Mouse (Mus musculus): ENCODE results near the gene Cyth2. TPM values are rescaled to one million over a fixed set of nuclear protein-coding genes. Genes with fewer than 3 reads are reported as not detected.

The Cyth2 gene
- polyA plus RNA-seq, 1 experiment from 2014 or later = 24.2 TPM

GRCm38 (mm10) chr7:45798511-45798836 is 15.9 kb downstream of the Cyth2 start:
- Histone ChIP-seq H3K27ac (ENCODE audit: low read depth) (no peak overlapping the region), H3K4me1 (ENCODE audit: insufficient read depth) (peaks cover 26% of the 10 kb centered on the region), H3K27me3 (ENCODE audit: insufficient read depth, low read length) (peaks cover 53% of the 10 kb centered on the region), H3K9me3 (ENCODE audit: low read length) (no peaks in the 10 kb centered on the region), H3K9ac (replicated peaks) (peak overlapping the region; percentile 42; the same call in 1 of the 2 replicates), H3K4me2 (ENCODE audit: low read depth, low read length) (peak overlapping the region; percentile 75), H3K36me3 (replicated peaks; ENCODE audit: insufficient read depth, low read length) (no peaks in the 10 kb centered on the region), H3K4me3 (ENCODE audit: low read depth, low read length) (peak overlapping the region; percentile 49)
- DNase-seq (peak; percentile 43), ATAC-seq (no peak)
- no peak for TF ChIP-seq EP300 (IDR thresholded peaks at IDR 0.05; ENCODE audit: low read depth)
- TF ChIP-seq CTCF (IDR thresholded peaks at IDR 0.05; ENCODE audit: low read depth) = no peak
- 2% methylated on average over 19 of the region's 19 CpGs for WGBS (ENCODE audit: insufficient replicate concordance)

GRCm38 (mm10) chr7:45797661-45798510 is 16.5 kb downstream of the Cyth2 start:
- peak overlapping the region; percentile 42; the same call in 1 of the 2 replicates for H3K9ac ChIP-seq (replicated peaks)

GRCm38 (mm10) chr7:45796950-45797349 is 17.4 kb downstream of the Cyth2 start:
- Histone ChIP-seq H3K4me2 (ENCODE audit: low read depth, low read length) (peak overlapping the region; percentile 75; the same call in 1 of the 2 replicates), H3K27me3 (ENCODE audit: insufficient read depth, low read length) (peaks cover 53% of the 10 kb centered on the region), H3K9me3 (ENCODE audit: low read length) (no peaks in the 10 kb centered on the region), H3K27ac (ENCODE audit: low read depth) (no peak overlapping the region), H3K9ac (replicated peaks) (no peak overlapping the region), H3K4me3 (ENCODE audit: low read depth, low read length) (no peak overlapping the region), H3K4me1 (ENCODE audit: insufficient read depth) (peaks cover 26% of the 10 kb centered on the region), H3K36me3 (replicated peaks; ENCODE audit: insufficient read depth, low read length) (no peaks in the 10 kb centered on the region)
- WGBS (ENCODE audit: insufficient replicate concordance) = 47% methylated on average over 6 of the region's 6 CpGs
- TF ChIP-seq EP300 (IDR thresholded peaks at IDR 0.05; ENCODE audit: low read depth) = no peak; the same call in 1 of the 2 replicates
- no peak for TF ChIP-seq CTCF (IDR thresholded peaks at IDR 0.05; ENCODE audit: low read depth)
- ATAC-seq (peak; percentile 35), DNase-seq (no peak)

More at GRCm38 (mm10) chr7:45797661-45798510, 16.5 kb downstream of the Cyth2 start:
- whole genome bisulfite sequencing (ENCODE audit: insufficient replicate concordance) = 3% methylated on average over 58 of the region's 60 CpGs
- H3K9me3 ChIP-seq (ENCODE audit: low read length) = no peaks in the 10 kb centered on the region
- no peaks in the 10 kb centered on the region for H3K36me3 ChIP-seq (replicated peaks; ENCODE audit: insufficient read depth, low read length)
- H3K27me3 ChIP-seq (ENCODE audit: insufficient read depth, low read length) = peaks cover 53% of the 10 kb centered on the region
- peak overlapping the region; percentile 49 for H3K4me3 ChIP-seq (ENCODE audit: low read depth, low read length)
- no peak for DNase-seq
- no peak for ATAC-seq
- peaks cover 26% of the 10 kb centered on the region for H3K4me1 ChIP-seq (ENCODE audit: insufficient read depth)
- TF ChIP-seq EP300 (IDR thresholded peaks at IDR 0.05; ENCODE audit: low read depth) (no peak), CTCF (IDR thresholded peaks at IDR 0.05; ENCODE audit: low read depth) (no peak)
- H3K4me2 ChIP-seq (ENCODE audit: low read depth, low read length) = peak overlapping the region; percentile 75
- H3K27ac ChIP-seq (ENCODE audit: low read depth) = no peak overlapping the region

- Histone ChIP-seq H3K4me3 (ENCODE audit: low read depth, low read length) (no peak overlapping the region), H3K9ac (replicated peaks) (no peak overlapping the region), H3K27ac (ENCODE audit: low read depth) (no peak overlapping the region), H3K9me3 (ENCODE audit: low read length) (no peaks in the 10 kb centered on the region), H3K27me3 (ENCODE audit: insufficient read depth, low read length) (peaks cover 41% of the 10 kb centered on the region), H3K4me1 (ENCODE audit: insufficient read depth) (peaks cover 19% of the 10 kb centered on the region; the same call in 1 of the 2 replicates), H3K36me3 (replicated peaks; ENCODE audit: insufficient read depth, low read length) (no peaks in the 10 kb centered on the region), H3K4me2 (ENCODE audit: low read depth, low read length) (no peak overlapping the region)
- ATAC-seq (no peak), DNase-seq (no peak)
- 87% methylated on average over 27 of the region's 29 CpGs for WGBS (ENCODE audit: insufficient replicate concordance)
- TF ChIP-seq EP300 (IDR thresholded peaks at IDR 0.05; ENCODE audit: low read depth) (no peak), CTCF (IDR thresholded peaks at IDR 0.05; ENCODE audit: low read depth) (no peak)
Observed at GRCm38 (mm10) chr7:45794971-45795370, 19.4 kb downstream of the Cyth2 start.

- Histone ChIP-seq H3K36me3 (replicated peaks; ENCODE audit: insufficient read depth, low read length) (no peaks in the 10 kb centered on the region), H3K9ac (replicated peaks) (no peak overlapping the region), H3K4me2 (ENCODE audit: low read depth, low read length) (no peak overlapping the region), H3K4me1 (ENCODE audit: insufficient read depth) (peaks cover 19% of the 10 kb centered on the region; the same call in 1 of the 2 replicates), H3K27ac (ENCODE audit: low read depth) (no peak overlapping the region), H3K4me3 (ENCODE audit: low read depth, low read length) (no peak overlapping the region), H3K9me3 (ENCODE audit: low read length) (no peaks in the 10 kb centered on the region), H3K27me3 (ENCODE audit: insufficient read depth, low read length) (peaks cover 34% of the 10 kb centered on the region)
- no peak for ATAC-seq
- DNase-seq = no peak
- TF ChIP-seq CTCF (IDR thresholded peaks at IDR 0.05; ENCODE audit: low read depth) (no peak), EP300 (IDR thresholded peaks at IDR 0.05; ENCODE audit: low read depth) (no peak)
- WGBS (ENCODE audit: insufficient replicate concordance) = 79% methylated on average over 42 of the region's 44 CpGs
Observed at GRCm38 (mm10) chr7:45793969-45794585, 20.3 kb downstream of the Cyth2 start.

GRCm38 (mm10) chr7:45793240-45793639 is 21.1 kb downstream of the Cyth2 start:
- no peaks in the 10 kb centered on the region for H3K36me3 ChIP-seq (replicated peaks; ENCODE audit: insufficient read depth, low read length)
- H3K27me3 ChIP-seq (ENCODE audit: insufficient read depth, low read length) = peaks cover 26% of the 10 kb centered on the region
- DNase-seq (no peak), ATAC-seq (no peak)
- no peaks in the 10 kb centered on the region for H3K9me3 ChIP-seq (ENCODE audit: low read length)
- H3K27ac ChIP-seq (ENCODE audit: low read depth) = no peak overlapping the region
- no peak overlapping the region for H3K4me2 ChIP-seq (ENCODE audit: low read depth, low read length)
- peaks cover 12% of the 10 kb centered on the region; the same call in 1 of the 2 replicates for H3K4me1 ChIP-seq (ENCODE audit: insufficient read depth)
- no peak overlapping the region for H3K4me3 ChIP-seq (ENCODE audit: low read depth, low read length)
- WGBS (ENCODE audit: insufficient replicate concordance) = 79% methylated on average over 24 of the region's 24 CpGs
- H3K9ac ChIP-seq (replicated peaks) = no peak overlapping the region
- no peak for TF ChIP-seq CTCF (IDR thresholded peaks at IDR 0.05; ENCODE audit: low read depth)
- TF ChIP-seq EP300 (IDR thresholded peaks at IDR 0.05; ENCODE audit: low read depth) = no peak

Data from liver, postnatal 0 days (tissue).